Mouse (Mus musculus): ENCODE measurements around the gene Angel1. TPM values are rescaled to one million over a fixed set of nuclear protein-coding genes. Genes with fewer than 3 reads are reported as not detected.

Gene Angel1
- polyA plus RNA-seq, 1 experiment, result 10.5 TPM

GRCm38 (mm10) chr12:86683698-86684097, 42.6 kb downstream of the Angel1 start:
- TF ChIP-seq CTCF (IDR thresholded peaks at IDR 0.05; ENCODE audit: extremely low read depth, insufficient read depth, low read length) (no peak), POLR2A (IDR thresholded peaks at IDR 0.05; ENCODE audit: extremely low read depth, insufficient read depth, low read length) (no peak)
- Histone ChIP-seq H3K27ac (ENCODE audit: insufficient read depth, low read length) (no peak overlapping the region), H3K4me3 (ENCODE audit: insufficient read depth, low read length) (no peak overlapping the region; the same call in 1 of the 2 replicates), H3K4me1 (ENCODE audit: control insufficient read depth, insufficient read depth, low read length) (peaks cover 12% of the 10 kb centered on the region)

GRCm38 (mm10) chr12:86682178-86682577, 44.1 kb downstream of the Angel1 start:
- no peak for TF ChIP-seq CTCF (IDR thresholded peaks at IDR 0.05; ENCODE audit: extremely low read depth, insufficient read depth, low read length)
- no peak for TF ChIP-seq POLR2A (IDR thresholded peaks at IDR 0.05; ENCODE audit: extremely low read depth, insufficient read depth, low read length)
- Histone ChIP-seq H3K4me1 (ENCODE audit: control insufficient read depth, insufficient read depth, low read length) (peaks cover 8% of the 10 kb centered on the region), H3K4me3 (ENCODE audit: insufficient read depth, low read length) (peak overlapping the region; percentile 95), H3K27ac (ENCODE audit: insufficient read depth, low read length) (no peak overlapping the region)

- Histone ChIP-seq H3K4me1 (ENCODE audit: control insufficient read depth, insufficient read depth, low read length) (peaks cover 8% of the 10 kb centered on the region), H3K27ac (ENCODE audit: insufficient read depth, low read length) (no peak overlapping the region), H3K4me3 (ENCODE audit: insufficient read depth, low read length) (peak overlapping the region; percentile 95)
- TF ChIP-seq CTCF (IDR thresholded peaks at IDR 0.05; ENCODE audit: extremely low read depth, insufficient read depth, low read length) (no peak), POLR2A (IDR thresholded peaks at IDR 0.05; ENCODE audit: extremely low read depth, insufficient read depth, low read length) (peak; percentile 9; the same call in 1 of the 2 replicates)
Observed at GRCm38 (mm10) chr12:86681626-86682025, 44.6 kb downstream of the Angel1 start.

GRCm38 (mm10) chr12:86680591-86681193, 45.6 kb downstream of the Angel1 start:
- Histone ChIP-seq H3K27ac (ENCODE audit: insufficient read depth, low read length) (no peak overlapping the region), H3K4me1 (ENCODE audit: control insufficient read depth, insufficient read depth, low read length) (peaks cover 8% of the 10 kb centered on the region), H3K4me3 (ENCODE audit: insufficient read depth, low read length) (peak overlapping the region; percentile 95)
- TF ChIP-seq CTCF (IDR thresholded peaks at IDR 0.05; ENCODE audit: extremely low read depth, insufficient read depth, low read length), result no peak
- peak; percentile 40; the same call in 1 of the 2 replicates for TF ChIP-seq POLR2A (IDR thresholded peaks at IDR 0.05; ENCODE audit: extremely low read depth, insufficient read depth, low read length)

GRCm38 (mm10) chr12:86679991-86680491, 46.2 kb downstream of the Angel1 start:
- Histone ChIP-seq H3K4me3 (ENCODE audit: insufficient read depth, low read length) (peak overlapping the region; percentile 95), H3K27ac (ENCODE audit: insufficient read depth, low read length) (peak overlapping the region; percentile 48; the same call in 1 of the 2 replicates), H3K4me1 (ENCODE audit: control insufficient read depth, insufficient read depth, low read length) (peaks cover 4% of the 10 kb centered on the region)
- TF ChIP-seq POLR2A (IDR thresholded peaks at IDR 0.05; ENCODE audit: extremely low read depth, insufficient read depth, low read length) (no peak), CTCF (IDR thresholded peaks at IDR 0.05; ENCODE audit: extremely low read depth, insufficient read depth, low read length) (no peak)

- peak overlapping the region; percentile 95 for H3K4me3 ChIP-seq (ENCODE audit: insufficient read depth, low read length)
- TF ChIP-seq CTCF (IDR thresholded peaks at IDR 0.05; ENCODE audit: extremely low read depth, insufficient read depth, low read length) (no peak), POLR2A (IDR thresholded peaks at IDR 0.05; ENCODE audit: extremely low read depth, insufficient read depth, low read length) (no peak)
- peak overlapping the region; percentile 94 for H3K27ac ChIP-seq (ENCODE audit: insufficient read depth, low read length)
- H3K4me1 ChIP-seq (ENCODE audit: control insufficient read depth, insufficient read depth, low read length), result peaks cover 4% of the 10 kb centered on the region
Observed at GRCm38 (mm10) chr12:86679546-86679930, 46.7 kb downstream of the Angel1 start.

- Histone ChIP-seq H3K27ac (ENCODE audit: insufficient read depth, low read length) (peak within 1 kb of the TSS; percentile 94), H3K4me3 (ENCODE audit: insufficient read depth, low read length) (peak within 1 kb of the TSS; percentile 95), H3K4me1 (ENCODE audit: control insufficient read depth, insufficient read depth, low read length) (peaks cover 4% of the 10 kb centered on the region)
- peak; percentile 64; the same call in 1 of the 2 replicates for TF ChIP-seq POLR2A (IDR thresholded peaks at IDR 0.05; ENCODE audit: extremely low read depth, insufficient read depth, low read length)
- TF ChIP-seq CTCF (IDR thresholded peaks at IDR 0.05; ENCODE audit: extremely low read depth, insufficient read depth, low read length), result no peak
Observed at GRCm38 (mm10) chr12:86678591-86679545, 47.4 kb downstream of the Angel1 start, which contains the start of gene Vash1. Gene Vash1 (plus strand): TSS chr12:86678700.

GRCm38 (mm10) chr12:86672507-86672906, 53.8 kb downstream of the Angel1 start:
- no peak overlapping the region for H3K27ac ChIP-seq (ENCODE audit: insufficient read depth, low read length)
- H3K4me3 ChIP-seq (ENCODE audit: insufficient read depth, low read length), result no peak overlapping the region
- TF ChIP-seq CTCF (IDR thresholded peaks at IDR 0.05; ENCODE audit: extremely low read depth, insufficient read depth, low read length) (no peak), POLR2A (IDR thresholded peaks at IDR 0.05; ENCODE audit: extremely low read depth, insufficient read depth, low read length) (no peak)
- no peaks in the 10 kb centered on the region for H3K4me1 ChIP-seq (ENCODE audit: control insufficient read depth, insufficient read depth, low read length)

GRCm38 (mm10) chr12:86672105-86672504, 54.2 kb downstream of the Angel1 start:
- H3K27ac ChIP-seq (ENCODE audit: insufficient read depth, low read length), result no peak overlapping the region
- H3K4me1 ChIP-seq (ENCODE audit: control insufficient read depth, insufficient read depth, low read length), result no peaks in the 10 kb centered on the region
- no peak overlapping the region for H3K4me3 ChIP-seq (ENCODE audit: insufficient read depth, low read length)
- TF ChIP-seq POLR2A (IDR thresholded peaks at IDR 0.05; ENCODE audit: extremely low read depth, insufficient read depth, low read length), result no peak
